Mouse (Mus musculus) CD4-positive, CD25-positive, alpha-beta regulatory T cell, adult 2 months (primary cell): Measurements from ENCODE around the gene Olfr750.

Experiments used
- DNase-seq: peaks from one replicate; pipeline ENCODE4 v3.0.0-alpha.2; 2012; ENCODE audit warnings: low read depth, low spot score

Gene Olfr750

GRCm38 (mm10) chr14:51074335-51074734 lies at the start of gene Olfr750:
TSS of gene Olfr750 (minus strand) at chr14:51074435.
- no peak for DNase-seq

GRCm38 (mm10) chr14:51113916-51114560 lies 39.8 kb upstream of the Olfr750 start, which contains the start of gene Eddm3b:
TSS of gene Eddm3b (plus strand) at chr14:51114426.
- DNase-seq = no peak

- no peak for DNase-seq
Measured at GRCm38 (mm10) chr14:51113476-51113875, 39.2 kb upstream of the Olfr750 start.

GRCm38 (mm10) chr14:51111966-51112365 lies 37.7 kb upstream of the Olfr750 start:
- DNase-seq = no peak

- DNase-seq = no peak
Measured at GRCm38 (mm10) chr14:51106449-51106967, 32.3 kb upstream of the Olfr750 start.

- DNase-seq = no peak
Measured at GRCm38 (mm10) chr14:51104366-51104765, 30.1 kb upstream of the Olfr750 start.

- DNase-seq = peak; percentile 83
Measured at GRCm38 (mm10) chr14:51103217-51103616, 29.0 kb upstream of the Olfr750 start.

- no peak for DNase-seq
Measured at GRCm38 (mm10) chr14:51101284-51101683, 27.0 kb upstream of the Olfr750 start.

GRCm38 (mm10) chr14:51098921-51099320 lies 24.7 kb upstream of the Olfr750 start:
- no peak for DNase-seq

- peak; percentile 68 for DNase-seq
Measured at GRCm38 (mm10) chr14:51098300-51098699, 24.1 kb upstream of the Olfr750 start.

- no peak for DNase-seq
Measured at GRCm38 (mm10) chr14:51095736-51096524, 21.7 kb upstream of the Olfr750 start.

GRCm38 (mm10) chr14:51094921-51095320 lies 20.7 kb upstream of the Olfr750 start:
- DNase-seq = no peak

- no peak for DNase-seq
Measured at GRCm38 (mm10) chr14:51094096-51094875, 20.1 kb upstream of the Olfr750 start.

GRCm38 (mm10) chr14:51093496-51093895 lies 19.3 kb upstream of the Olfr750 start:
- DNase-seq = peak; percentile 44

- no peak for DNase-seq
Measured at GRCm38 (mm10) chr14:51092073-51092620, 17.9 kb upstream of the Olfr750 start.

GRCm38 (mm10) chr14:51090921-51091900 lies 17.0 kb upstream of the Olfr750 start, which contains the start of the genes Rnase4 and Ang:
TSS of gene Rnase4 (plus strand) at chr14:51091077.
TSS of gene Ang (plus strand) at chr14:51091150.
- peak; percentile 67 for DNase-seq

- DNase-seq = peak; percentile 90
Measured at GRCm38 (mm10) chr14:51090077-51090781, 16.0 kb upstream of the Olfr750 start.

GRCm38 (mm10) chr14:51089674-51090076 lies 15.4 kb upstream of the Olfr750 start:
- DNase-seq = no peak

- DNase-seq = peak; percentile 98
Measured at GRCm38 (mm10) chr14:51088970-51089673, 14.9 kb upstream of the Olfr750 start.
